Mouse (Mus musculus): ENCODE results near the gene Cttn.

DNA sequence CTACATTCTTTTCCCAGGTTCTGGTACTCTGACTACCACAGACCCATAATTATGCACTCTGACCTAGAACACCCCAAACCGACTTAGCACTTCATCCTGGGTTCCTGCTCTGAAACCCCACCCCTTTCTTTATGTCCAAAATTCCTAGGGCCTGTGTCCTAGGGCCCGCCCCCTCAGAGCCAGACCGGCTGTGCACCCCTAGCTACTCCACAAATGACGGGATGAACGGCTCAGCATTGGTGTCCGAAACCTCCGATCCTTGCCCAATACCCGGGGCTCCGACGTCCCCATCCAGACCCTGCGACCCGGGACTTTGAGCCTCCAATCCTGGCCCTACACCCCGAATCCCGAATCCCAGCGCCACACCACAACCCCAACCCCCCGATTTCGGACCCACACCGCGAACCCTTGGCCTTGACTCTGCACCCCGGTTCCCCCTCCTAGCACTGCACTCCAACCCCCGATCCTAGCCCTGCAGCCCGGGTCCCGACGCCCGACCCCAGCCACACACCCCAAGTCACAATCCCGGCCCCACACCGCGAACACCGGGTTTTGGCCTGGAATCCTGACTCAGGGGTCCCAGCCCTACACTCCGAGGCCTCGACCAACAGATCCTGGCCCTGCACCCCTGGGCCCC lies 783 bp downstream of the Cttn start:
- TF ChIP-seq CTCF (IDR thresholded peaks at IDR 0.05; ENCODE audit: insufficient read depth, low read length) (no peak), POLR2A (IDR thresholded peaks at IDR 0.05; ENCODE audit: borderline replicate concordance, extremely low read depth, low read depth, low read length) (no peak)
